Mouse (Mus musculus): ENCODE results near the gene Olfr1231. TPM values are rescaled to one million over a fixed set of nuclear protein-coding genes. Genes with fewer than 3 reads are reported as not detected.

Gene Olfr1231
- not detected in 2 replicates for total RNA-seq (2017)

DNA sequence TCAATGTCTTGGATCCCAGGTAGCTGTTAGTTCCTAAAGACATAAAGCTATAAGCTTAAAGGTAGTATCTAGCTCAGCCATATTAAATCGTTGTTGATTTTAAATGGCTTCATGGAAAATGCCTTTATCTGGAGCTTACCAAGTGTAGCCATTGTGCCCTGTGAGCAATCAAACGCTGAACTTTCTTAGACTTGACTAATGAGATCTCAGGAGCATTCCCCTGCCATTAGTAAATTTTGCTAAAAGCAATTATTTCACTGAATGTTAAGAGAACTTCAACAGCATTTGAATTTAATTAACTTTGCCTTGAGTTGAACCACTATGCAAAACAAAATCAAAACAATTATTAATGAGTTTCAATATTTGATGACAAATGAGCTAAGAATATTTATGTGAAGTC, at the start of gene Olfr1231:
Gene Olfr1231 (minus strand): TSS at position 101 of the 400 bp plus-strand sequence.
- no peak for ATAC-seq (ENCODE audit: extremely low read depth, insufficient number of reproducible peaks, low FRiP score, poor library complexity, severe bottlenecking)

DNA sequence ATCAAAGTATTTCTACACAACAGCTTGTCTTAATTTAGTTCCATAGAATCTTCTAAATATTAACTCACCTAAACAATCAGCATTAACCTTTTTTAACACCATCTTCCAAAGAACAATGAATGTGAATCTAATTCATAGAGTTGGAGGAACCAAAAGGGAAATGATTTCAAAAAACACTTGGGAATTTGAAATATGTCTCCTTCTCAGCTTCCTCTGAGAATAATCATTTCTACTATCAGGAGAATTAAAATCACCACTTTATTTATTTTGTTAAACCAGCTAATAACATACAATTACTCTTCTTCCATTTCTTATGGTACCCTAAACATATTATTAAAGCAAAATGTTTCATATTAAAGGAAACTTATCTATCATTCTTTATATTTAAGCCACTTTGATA, 35.4 kb upstream of the Olfr1231 start, which contains the start of gene Olfr1233:
Gene Olfr1233 (minus strand): TSS at position 101 of the 400 bp plus-strand sequence.
- ATAC-seq (ENCODE audit: extremely low read depth, insufficient number of reproducible peaks, low FRiP score, poor library complexity, severe bottlenecking): no peak

DNA sequence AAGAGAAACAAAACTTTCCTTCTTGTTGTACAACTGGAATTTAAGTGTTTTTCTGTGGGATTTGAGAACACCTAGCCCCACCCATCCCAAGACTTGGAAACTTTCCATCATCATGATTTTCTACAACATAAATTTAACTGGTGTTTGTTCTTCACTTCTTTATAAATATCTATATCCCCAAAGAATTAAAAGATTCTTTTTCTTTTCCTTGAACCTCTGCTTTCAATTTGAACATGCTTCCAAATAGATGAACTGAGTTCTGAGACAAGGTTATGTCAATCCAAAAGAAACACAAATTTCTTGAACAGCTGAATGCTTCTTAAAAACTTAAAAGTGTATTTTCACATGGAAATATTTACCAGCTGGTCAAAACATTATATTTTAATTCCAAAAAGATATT, 22.7 kb upstream of the Olfr1231 start, which contains the start of gene Olfr1232:
Gene Olfr1232 (minus strand): TSS at position 101 of the 400 bp plus-strand sequence.
- ATAC-seq (ENCODE audit: extremely low read depth, insufficient number of reproducible peaks, low FRiP score, poor library complexity, severe bottlenecking): no peak

DNA sequence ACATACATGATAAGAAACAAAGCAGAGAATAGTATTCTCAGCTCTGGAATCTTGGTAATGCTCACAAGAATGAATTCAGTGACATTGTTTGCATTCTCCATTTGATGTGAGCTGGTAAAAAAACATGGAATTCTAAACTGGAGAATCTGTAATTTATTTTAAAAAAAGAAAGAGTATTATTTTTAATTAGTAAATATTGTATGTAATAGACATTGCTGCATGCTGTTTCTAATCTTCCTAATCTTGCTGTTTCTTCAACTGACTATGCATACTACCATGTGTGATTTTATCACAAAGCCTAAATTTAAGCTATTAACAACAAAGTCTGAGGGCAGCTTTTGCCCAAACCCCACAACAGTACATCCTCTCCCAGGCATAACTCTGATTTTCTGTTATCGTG, 9.7 kb downstream of the Olfr1231 start, which contains the start of gene Olfr1230:
Gene Olfr1230 (minus strand): TSS at position 101 of the 400 bp plus-strand sequence.
- ATAC-seq (ENCODE audit: extremely low read depth, insufficient number of reproducible peaks, low FRiP score, poor library complexity, severe bottlenecking): no peak

DNA sequence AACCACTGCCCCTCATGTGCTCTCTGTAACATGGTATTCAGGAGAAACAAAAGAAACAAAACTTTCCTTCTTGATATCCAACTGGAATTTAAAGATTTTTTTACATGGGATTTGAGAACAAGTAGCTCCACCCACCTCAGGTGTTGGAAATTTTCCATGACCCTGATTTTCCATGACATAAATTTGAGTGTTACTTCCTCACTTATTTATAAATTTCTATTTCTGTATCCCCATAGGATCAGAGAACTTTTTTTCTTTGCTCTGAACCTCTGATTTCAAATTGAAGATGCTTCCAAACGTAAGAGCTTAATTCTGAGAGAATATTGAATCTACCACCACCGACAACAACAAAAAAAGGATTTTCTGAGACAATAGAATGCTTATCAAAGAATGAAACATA, 19.0 kb downstream of the Olfr1231 start, which contains the start of gene Olfr1229:
Gene Olfr1229 (minus strand): TSS at position 101 of the 400 bp plus-strand sequence.
- no peak for ATAC-seq (ENCODE audit: extremely low read depth, insufficient number of reproducible peaks, low FRiP score, poor library complexity, severe bottlenecking)

DNA sequence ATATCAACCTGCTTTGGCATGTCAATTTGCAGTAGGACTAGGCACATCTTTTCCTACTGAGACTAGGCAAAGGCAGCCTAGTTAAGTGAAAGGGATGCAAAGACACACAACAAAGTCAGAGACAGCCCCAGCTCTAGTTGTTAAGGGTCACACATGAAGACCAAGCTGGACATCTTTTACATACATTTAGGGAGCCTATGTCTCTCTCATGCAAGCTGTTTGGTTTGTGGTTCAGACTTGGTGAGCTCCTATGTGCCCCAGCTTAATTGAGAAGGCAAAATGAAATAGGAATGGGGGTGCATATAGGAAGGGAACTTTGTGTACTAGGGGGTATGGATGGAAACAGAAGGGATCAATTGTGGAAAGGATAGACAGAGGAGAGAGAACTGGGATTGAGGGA, 52.9 kb downstream of the Olfr1231 start, which contains the start of gene Olfr1228:
Gene Olfr1228 (minus strand): TSS at position 101 of the 400 bp plus-strand sequence.
- no peak for ATAC-seq (ENCODE audit: extremely low read depth, insufficient number of reproducible peaks, low FRiP score, poor library complexity, severe bottlenecking)

Other genes with a start within 250 kb of the Olfr1231 start
- not detected in 2 replicates for gene Olfr1218, start 245.9 kb downstream of the Olfr1231 start, total RNA-seq (2017)
- not detected in 2 replicates for gene Olfr1219, start 223.6 kb downstream of the Olfr1231 start, total RNA-seq (2017)
- gene Olfr1220, start 200.2 kb downstream of the Olfr1231 start, total RNA-seq (2017): not detected in 2 replicates
- not detected in 2 replicates for gene Olfr1221, start 189.8 kb downstream of the Olfr1231 start, total RNA-seq (2017)
- gene Olfr1222, start 174.0 kb downstream of the Olfr1231 start, total RNA-seq (2017): 1.5 TPM in 1 of 2 replicates, not detected in the other
- not detected in 2 replicates for gene Olfr1223, start 155.5 kb downstream of the Olfr1231 start, total RNA-seq (2017)
- gene Olfr1224-ps1, start 143.0 kb downstream of the Olfr1231 start, total RNA-seq (2017): not detected in 2 replicates
- not detected in 2 replicates for gene Olfr1225, start 132.4 kb downstream of the Olfr1231 start, total RNA-seq (2017)
- gene Olfr1226, start 107.0 kb downstream of the Olfr1231 start, total RNA-seq (2017): not detected in 2 replicates
- gene Olfr1228, start 53.0 kb downstream of the Olfr1231 start, total RNA-seq (2017): not detected in 2 replicates
- 0.12 TPM in 1 of 2 replicates, not detected in the other for gene Olfr1229, start 19.1 kb downstream of the Olfr1231 start, total RNA-seq (2017)
- gene Olfr1230, start 9.8 kb downstream of the Olfr1231 start, total RNA-seq (2017): not detected in 2 replicates
- 1.0 TPM in 1 of 2 replicates, not detected in the other for gene Olfr1232, start 22.6 kb upstream of the Olfr1231 start, total RNA-seq (2017)
- gene Olfr1233, start 35.3 kb upstream of the Olfr1231 start, total RNA-seq (2017): 0.12 TPM in 1 of 2 replicates, not detected in the other
- 0.23 TPM in 1 of 2 replicates, not detected in the other for gene Olfr1234, start 57.8 kb upstream of the Olfr1231 start, total RNA-seq (2017)
- not detected in 2 replicates for gene Olfr1238, start 102.6 kb upstream of the Olfr1231 start, total RNA-seq (2017)
- not detected in 2 replicates for gene Olfr1239, start 113.3 kb upstream of the Olfr1231 start, total RNA-seq (2017)
- not detected in 2 replicates for gene Olfr1240, start 135.9 kb upstream of the Olfr1231 start, total RNA-seq (2017)
- not detected in 2 replicates for gene Olfr1241, start 180.1 kb upstream of the Olfr1231 start, total RNA-seq (2017)
- not detected in 2 replicates for gene Olfr1242, start 191.3 kb upstream of the Olfr1231 start, total RNA-seq (2017)
- not detected in 2 replicates for gene Olfr1243, start 224.4 kb upstream of the Olfr1231 start, total RNA-seq (2017)